Mouse (Mus musculus): ENCODE results near the gene Fhl1. TPM values are rescaled to one million over a fixed set of nuclear protein-coding genes. Genes with fewer than 3 reads are reported as not detected.

Gene Fhl1
- total RNA-seq, 2 experiments from 2014 or later = 89.4 to 94.0 TPM

GRCm38 (mm10) chrX:56821765-56822603 is 90.4 kb downstream of the Fhl1 start, which contains the start of gene Map7d3:
Gene Map7d3 (minus strand): TSS chrX:56822326.
- no peak for DNase-seq (ENCODE audit: extremely low spot score in 1 of 2, low spot score in 2 of 2)
- Histone ChIP-seq H3K4me3 (peak within 1 kb of the TSS; percentile 29; the same call in 1 of the 2 replicates), H3K27ac (no peak within 1 kb of the TSS)
- intact Hi-C loops (cut with DNase I) = no loop called here
- no peak for TF ChIP-seq CTCF (IDR thresholded peaks at IDR 0.05)

GRCm38 (mm10) chrX:56827492-56827891 is 95.9 kb downstream of the Fhl1 start:
- H3K4me3 ChIP-seq = no peak overlapping the region
- intact Hi-C loops (cut with DNase I) = no loop called here
- no peak overlapping the region for H3K27ac ChIP-seq
- no peak for TF ChIP-seq CTCF (IDR thresholded peaks at IDR 0.05)
- no peak for DNase-seq (ENCODE audit: extremely low spot score in 1 of 2, low spot score in 2 of 2)

GRCm38 (mm10) chrX:56835842-56836241 is 104.3 kb downstream of the Fhl1 start:
- no peak overlapping the region for H3K4me3 ChIP-seq
- TF ChIP-seq CTCF (IDR thresholded peaks at IDR 0.05) = no peak
- H3K27ac ChIP-seq = no peak overlapping the region
- intact Hi-C loops (cut with DNase I) = loop anchor here (5.0 to 10.0 kb wide), 2 partner anchors 301 to 426 kb away; no protein-coding TSS in a partner anchor
- no peak for DNase-seq (ENCODE audit: extremely low spot score in 1 of 2, low spot score in 2 of 2)

- H3K4me3 ChIP-seq = no peak overlapping the region
- DNase-seq (ENCODE audit: extremely low spot score in 1 of 2, low spot score in 2 of 2) = peak in 1 of 2 experiments; percentile 16
- peak; percentile 67 for TF ChIP-seq CTCF (IDR thresholded peaks at IDR 0.05)
- H3K27ac ChIP-seq = no peak overlapping the region
- intact Hi-C loops (cut with DNase I) = loop anchor here (5.0 to 10.0 kb wide), 2 partner anchors 305 to 423 kb away; no protein-coding TSS in a partner anchor
These were observed 107.8 kb downstream of the Fhl1 start for GRCm38 (mm10) chrX:56839369-56839768.

- intact Hi-C loops (cut with DNase I) = loop anchor here (2.0 to 10.0 kb wide), 3 partner anchors 192 to 274 kb away; partner anchors contain the start of gene Brs3
- no peak; the same call in 1 of the 2 replicates for TF ChIP-seq CTCF (IDR thresholded peaks at IDR 0.05)
- H3K4me3 ChIP-seq = no peak overlapping the region
- no peak overlapping the region for H3K27ac ChIP-seq
- no peak for DNase-seq (ENCODE audit: extremely low spot score in 1 of 2, low spot score in 2 of 2)
These were observed 109.7 kb downstream of the Fhl1 start for GRCm38 (mm10) chrX:56841255-56841654.

Other genes starting within 250 kb of the Fhl1 start
- not detected for gene Gm10477, start 207.0 kb upstream of the Fhl1 start, total RNA-seq (2021)
- gene Gm648, start 182.2 kb upstream of the Fhl1 start, total RNA-seq (2021) = not detected
- 10 to 100 TPM; 25.7 TPM for gene Mmgt1, start 133.7 kb upstream of the Fhl1 start, total RNA-seq (2021)
- 100 to 1,000 TPM; 103 to 117 TPM for gene Slc9a6, start 122.0 kb upstream of the Fhl1 start, total RNA-seq (2021)
- under 1 TPM in 1 of 2 experiments, not detected in 1; 0.16 TPM for gene Map7d3, start 90.5 kb downstream of the Fhl1 start, total RNA-seq (2021)
- not detected for gene Adgrg4, start 138.4 kb downstream of the Fhl1 start, total RNA-seq (2021)

All from left cerebral cortex, adult 2 months (tissue).